Mouse (Mus musculus) induced T-regulatory cell, adult 2 months (primary cell): ENCODE results near the gene Mbd6.
"Not testable (repeated sequence)": the region's sequence is repeated elsewhere in the genome, so short reads cannot be mapped to it uniquely, and the experiment has no call there.

ENCODE experiments used
- DNase-seq: peaks from one replicate; pipeline ENCODE4 v3.0.0-alpha.2; 2012; ENCODE audit warnings: low read depth

Gene Mbd6

DNA sequence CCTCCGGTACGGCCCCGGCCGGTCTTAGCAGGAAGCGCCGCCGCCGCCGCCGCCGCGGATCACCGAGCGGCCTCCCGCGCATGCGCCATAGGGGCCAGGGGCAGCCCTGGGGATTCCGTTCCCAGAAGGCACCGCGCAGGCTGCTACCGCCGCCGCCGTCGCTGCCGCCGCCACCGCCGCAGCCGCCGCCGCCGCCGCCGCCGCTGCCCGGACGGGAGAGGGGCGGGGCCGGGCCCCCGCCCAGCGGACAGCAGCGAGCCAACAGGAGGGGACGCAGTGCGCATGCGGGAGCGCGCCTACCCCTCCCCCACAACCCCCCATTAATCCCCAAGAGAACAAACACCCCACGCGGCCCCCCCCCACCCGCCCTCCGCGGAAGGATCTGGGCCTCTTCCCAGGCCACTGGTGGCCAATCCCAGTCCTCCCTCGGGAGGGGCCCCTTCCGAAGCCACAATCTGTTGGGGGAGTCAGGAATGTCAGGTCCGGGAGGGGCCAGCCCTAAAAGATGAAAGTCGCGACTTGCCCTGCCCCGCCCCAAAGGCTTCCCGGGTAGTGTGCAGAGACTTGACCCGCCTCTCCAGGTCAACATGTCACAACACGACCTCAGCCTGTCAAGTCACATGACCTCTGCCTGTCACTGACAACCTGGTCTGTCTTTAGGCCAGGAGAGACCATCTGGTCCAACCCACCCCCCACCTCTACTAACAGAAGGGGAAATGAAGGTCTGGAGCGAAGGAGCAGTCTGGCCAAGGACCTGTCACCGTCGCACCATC, at the start of gene Mbd6:
Gene Mbd6 (minus strand): TSS at position 219 of the 773 bp plus-strand sequence.
- DNase-seq, result peak; percentile 95

DNA sequence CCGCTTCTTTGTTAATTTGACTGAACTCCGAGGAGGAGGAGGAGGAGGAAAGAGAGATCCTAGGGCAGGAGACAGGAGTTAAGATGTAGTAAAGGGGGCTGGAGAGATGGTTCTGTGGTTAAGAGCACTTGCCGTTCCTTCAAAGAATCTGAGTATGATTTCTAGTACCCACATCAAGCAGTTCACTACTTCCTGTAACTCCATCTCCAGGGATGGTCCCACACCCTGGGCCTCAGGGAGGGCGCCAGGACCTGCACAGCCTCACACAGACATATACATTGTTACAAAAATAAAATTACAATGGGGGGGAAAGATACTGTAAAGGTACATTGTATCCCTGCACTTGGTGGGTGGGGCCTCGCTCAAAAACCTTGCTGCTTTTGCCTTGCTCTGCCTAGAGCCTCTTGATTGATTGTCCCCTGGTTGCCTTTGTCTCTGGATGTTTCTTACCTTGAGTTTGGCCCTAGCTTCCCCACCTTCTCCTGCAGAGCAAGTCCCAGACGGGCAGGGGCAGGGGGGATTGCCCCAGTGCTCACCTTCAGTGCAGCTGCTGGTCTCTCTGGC, 48.8 kb upstream of the Mbd6 start:
- peak; percentile 41 for DNase-seq

DNA sequence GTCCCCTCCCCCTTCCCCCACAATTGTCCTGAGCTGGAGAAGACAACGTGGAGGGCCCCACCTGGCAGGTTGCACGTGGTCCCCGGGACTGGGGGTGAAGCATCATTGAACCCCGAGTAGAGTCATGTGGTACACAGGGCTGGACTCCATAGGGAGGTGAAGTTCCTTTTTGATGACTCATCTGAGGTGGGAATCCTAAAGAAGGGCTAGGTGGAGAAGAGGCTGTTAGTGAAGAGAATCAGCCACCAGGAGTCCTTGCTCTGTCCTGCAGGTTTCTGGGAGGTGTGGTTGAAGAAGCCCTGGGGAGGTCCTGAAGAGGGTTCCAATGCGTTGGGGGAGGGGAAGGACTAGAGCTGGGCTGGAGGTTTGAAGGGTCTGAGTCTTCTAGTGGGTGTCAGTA, 48.1 kb upstream of the Mbd6 start:
- DNase-seq, result no peak

- peak; percentile 40 for DNase-seq
Observed at GRCm38 (mm10) chr10:127335271-127335670, 46.5 kb upstream of the Mbd6 start.

DNA sequence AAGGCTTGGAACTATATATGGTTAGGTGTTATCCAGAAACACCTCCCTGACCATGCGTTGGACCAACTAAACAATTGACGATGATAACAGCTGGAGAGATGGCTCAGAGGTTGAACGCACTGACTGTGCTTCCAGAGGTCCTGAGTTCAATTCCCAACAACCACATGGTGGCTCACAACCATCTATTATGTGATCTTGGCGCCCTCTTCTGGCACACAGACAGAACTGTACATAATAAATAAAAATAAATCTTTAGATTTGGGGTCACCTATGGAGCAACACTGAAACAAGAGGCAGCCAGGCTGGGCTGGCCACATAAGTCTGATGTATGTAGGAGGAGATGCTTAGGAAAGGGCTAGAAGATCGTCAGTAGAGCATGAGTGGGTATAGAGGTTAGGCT, 44.3 kb upstream of the Mbd6 start:
- peak; percentile 78 for DNase-seq

DNA sequence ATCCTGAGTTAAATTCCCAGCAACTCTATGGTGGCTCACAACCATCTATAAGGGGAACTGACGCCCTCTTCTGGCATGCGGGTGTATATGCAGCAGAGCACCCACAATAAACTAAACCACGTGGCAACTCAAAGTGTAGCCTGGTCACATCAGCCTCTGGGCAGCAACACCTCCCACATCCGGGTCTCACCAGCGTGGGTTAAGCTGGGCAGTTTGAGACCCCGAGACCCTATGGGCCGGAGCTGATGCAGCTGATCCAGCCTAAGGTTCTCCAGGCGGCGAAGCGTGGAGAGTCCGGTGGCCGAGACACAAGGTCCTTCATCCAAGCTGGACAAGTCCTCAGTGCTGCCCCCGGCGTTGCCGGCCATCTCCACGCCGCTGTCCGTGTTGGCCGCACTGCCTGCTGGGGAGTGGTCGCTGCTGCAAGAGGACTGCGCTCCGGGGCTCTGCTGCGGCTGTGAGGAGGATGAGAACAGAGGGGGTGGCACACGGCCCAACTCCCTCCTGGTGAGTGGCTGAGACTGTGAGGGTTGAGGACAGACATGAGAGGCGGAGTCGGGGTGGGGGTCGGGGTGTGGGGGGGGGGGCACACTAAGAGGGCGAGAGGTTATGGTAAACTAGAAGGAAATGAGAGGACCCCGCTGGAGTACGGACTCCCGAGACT, 43.5 kb upstream of the Mbd6 start:
- peak; percentile 66 for DNase-seq

- DNase-seq, result no peak
Observed at GRCm38 (mm10) chr10:127330212-127330611, 41.4 kb upstream of the Mbd6 start.

DNA sequence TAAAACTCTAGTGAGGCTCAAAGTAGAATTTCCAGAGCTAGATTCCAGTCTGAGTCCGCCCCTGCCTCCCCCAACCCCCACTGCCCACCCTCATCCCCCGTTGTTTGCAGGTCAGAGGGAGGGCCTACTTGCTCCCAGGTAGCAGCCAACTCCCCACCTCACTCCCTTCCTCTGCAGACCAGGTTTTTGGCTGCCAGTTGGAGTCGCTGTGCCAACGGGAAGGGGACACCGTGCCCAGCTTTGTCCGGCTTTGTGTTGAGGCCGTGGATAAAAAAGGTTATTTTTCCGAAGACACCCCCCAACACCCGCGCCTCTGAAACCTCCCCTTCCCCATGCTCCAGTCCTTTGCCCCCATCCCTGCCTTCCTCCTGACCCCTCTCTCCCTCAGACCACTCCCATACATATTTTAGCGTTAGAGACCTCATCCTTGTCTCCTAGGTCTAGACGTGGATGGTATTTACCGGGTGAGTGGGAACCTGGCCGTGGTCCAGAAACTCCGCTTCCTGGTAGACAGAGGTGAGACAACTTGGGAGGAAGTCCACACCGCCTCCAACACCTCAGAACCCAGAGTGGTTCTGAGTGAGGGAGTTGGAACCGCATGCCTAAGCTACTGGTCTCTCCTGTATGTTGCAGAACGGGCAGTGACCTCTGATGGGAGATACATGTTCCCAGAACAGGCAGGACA, 38.8 kb upstream of the Mbd6 start:
- no peak for DNase-seq

- DNase-seq, result no peak
Observed at GRCm38 (mm10) chr10:127326828-127327227, 38.0 kb upstream of the Mbd6 start.

- peak; percentile 72 for DNase-seq
Observed at GRCm38 (mm10) chr10:127326017-127326801, 37.4 kb upstream of the Mbd6 start.

- peak; percentile 65 for DNase-seq
Observed at GRCm38 (mm10) chr10:127325454-127326016, 36.7 kb upstream of the Mbd6 start.

- peak; percentile 95 for DNase-seq
Observed at GRCm38 (mm10) chr10:127324495-127324894, 35.7 kb upstream of the Mbd6 start.

DNA sequence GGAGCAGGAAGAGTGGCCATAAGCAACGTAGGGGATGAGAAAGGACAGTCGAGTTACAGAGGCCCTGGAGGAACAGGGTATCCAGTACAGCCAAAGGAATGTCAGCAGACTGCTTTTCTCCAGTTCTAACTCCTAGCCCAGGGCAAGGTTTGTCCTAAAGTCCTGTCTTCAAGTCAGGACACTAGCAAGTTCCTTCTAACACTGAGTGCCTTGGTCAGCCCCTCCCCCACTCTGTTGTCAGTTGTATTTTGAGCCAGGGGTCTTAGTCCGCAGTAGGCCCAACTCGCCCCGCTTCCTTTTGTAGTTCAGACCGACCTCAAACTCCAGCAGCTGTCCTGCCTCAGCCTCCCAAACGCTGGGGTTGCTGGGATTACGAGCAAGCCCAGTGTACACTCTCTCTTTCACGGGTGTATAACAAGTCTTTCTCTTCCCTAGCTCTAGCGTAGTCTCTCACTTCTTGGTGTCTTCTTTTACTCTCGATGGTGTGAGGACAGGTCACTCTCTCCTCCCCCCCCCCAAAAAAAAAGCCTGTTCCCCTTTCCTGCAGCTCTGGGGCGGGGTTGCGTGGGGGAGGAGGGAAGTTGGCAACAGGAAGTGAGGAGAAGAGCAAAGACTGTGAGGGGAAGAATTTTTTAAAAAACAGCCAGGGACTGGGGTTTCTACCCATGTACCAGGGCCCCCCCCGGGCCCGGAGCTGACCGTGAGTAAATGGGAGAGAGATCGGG, 34.5 kb upstream of the Mbd6 start:
- peak; percentile 73 for DNase-seq

DNA sequence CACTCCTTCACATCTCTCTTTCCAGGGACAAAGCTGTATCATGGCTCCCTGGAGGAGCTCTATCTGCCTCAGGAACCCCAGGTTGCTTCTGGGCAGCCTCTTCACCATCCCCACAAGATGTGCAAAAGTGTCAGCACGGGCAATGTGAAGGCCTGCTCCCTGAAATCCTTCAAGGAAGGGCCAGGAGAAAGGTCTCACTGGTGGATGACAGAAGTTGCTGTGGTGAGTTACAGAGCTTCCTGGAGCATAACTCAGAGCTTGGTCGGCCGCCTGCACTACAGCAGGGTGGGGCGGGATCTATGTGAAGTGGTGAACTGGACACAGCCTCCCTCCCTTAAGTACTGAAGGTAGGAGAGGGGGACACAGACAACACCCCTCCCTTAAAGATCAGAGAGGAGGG, 33.9 kb upstream of the Mbd6 start:
- peak; percentile 57 for DNase-seq

DNA sequence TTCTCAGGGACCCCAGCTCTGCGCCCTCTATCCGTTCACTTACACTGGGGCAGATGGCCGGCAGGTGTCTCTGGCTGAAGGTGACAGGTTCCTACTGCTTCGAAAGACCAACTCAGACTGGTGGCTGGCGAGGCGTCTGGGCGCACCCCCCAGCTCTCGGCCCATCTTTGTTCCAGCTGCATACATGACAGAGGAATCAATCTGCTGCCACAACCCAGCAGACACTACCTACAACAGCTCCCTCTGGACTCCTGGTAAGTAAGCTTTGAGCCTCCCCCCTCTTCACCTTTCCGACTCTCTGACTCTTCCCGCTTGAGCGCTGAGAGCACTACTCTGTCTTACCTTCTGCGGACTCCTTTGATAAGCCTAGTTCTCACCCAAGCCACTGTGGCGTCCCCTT, 33.4 kb upstream of the Mbd6 start:
- peak; percentile 67 for DNase-seq

DNA sequence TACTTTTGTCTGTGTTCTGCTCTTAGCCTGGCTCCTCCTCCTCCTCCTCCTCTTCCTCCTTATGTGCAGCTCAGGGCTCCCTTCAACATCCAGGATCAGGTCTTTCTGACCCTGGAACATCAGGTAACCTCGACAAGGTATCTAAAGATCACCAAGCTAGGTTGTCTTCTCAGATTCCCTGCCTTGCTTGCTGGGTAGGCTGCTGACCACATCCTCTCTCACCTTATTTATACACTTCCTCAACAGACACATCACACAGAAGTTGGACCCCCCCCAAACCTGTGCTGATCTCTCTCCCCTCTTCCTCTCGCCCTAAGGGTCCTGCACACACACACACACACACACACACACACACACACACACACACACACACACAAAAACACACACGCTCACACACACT, 32.8 kb upstream of the Mbd6 start, which contains the start of gene Arhgap9:
Gene Arhgap9 (plus strand): TSS at position 344 of the 400 bp plus-strand sequence.
- DNase-seq, result peak; percentile 74

DNA sequence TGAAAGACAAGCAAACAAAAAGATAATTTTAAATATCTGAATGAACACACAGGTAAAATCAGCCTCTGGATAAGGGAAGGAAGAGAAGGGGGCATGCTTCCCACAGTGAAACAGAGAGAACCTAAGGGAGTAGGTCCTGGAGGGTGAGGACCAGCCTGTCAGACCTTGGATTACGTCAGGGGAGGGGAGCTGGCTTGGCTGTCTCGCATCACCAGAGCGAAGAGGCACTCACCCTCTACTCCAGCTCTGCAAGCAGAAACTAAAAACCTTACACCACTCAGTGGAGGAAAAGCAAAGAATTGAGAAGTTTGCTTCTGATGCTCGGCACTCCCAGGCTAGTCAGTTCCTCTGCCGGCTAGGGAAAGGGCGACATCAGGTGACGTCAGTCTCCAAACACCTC, 31.2 kb upstream of the Mbd6 start:
- no peak for DNase-seq

DNA sequence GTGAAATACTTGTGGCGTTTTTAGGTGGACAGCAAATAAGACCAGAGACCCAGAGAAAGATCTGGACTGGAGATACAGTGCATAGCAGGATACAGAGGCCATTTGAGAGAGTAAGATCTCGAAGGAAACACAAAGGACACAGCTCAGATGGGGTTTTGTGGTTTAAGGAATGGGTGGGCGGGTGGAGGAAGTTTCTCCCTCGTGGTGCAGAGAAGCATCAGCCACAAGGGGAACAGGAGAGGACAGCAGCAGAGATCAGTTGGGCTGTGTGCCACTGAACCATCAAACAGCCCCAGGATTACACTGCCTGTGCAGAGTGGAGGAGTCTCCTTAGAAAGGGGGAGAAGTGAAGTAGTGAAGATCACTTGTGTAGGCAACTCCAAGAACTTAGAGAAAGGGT, 29.2 kb upstream of the Mbd6 start:
- no peak for DNase-seq

- DNase-seq, result no peak
Observed at GRCm38 (mm10) chr10:127317277-127317676, 28.5 kb upstream of the Mbd6 start.

DNA sequence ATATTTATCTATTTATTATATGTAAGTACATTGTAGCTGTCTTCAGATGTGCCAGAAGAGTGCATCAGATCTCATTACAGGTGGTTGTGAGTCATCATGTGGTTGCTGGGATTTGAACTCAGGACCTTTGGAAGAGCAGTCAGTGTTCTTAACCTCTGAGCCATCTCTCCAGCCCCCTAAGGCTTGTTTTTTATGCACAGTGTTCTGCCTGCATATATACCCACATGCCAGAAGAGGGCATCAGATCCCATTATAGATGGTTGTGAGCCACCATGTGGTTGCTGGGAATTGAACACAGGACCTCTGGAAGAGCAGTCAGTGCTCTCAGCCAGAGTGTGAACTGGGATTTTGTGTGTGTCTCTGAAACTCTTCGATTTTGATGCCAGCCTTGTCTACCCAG, 26.1 kb upstream of the Mbd6 start:
- not testable (repeated sequence) for DNase-seq

- not testable (repeated sequence) for DNase-seq
Observed at GRCm38 (mm10) chr10:127313516-127313915, 24.7 kb upstream of the Mbd6 start.
